Comparison of ENCODE assay signal across 42 mouse cellular contexts in the genomic region with DNA sequence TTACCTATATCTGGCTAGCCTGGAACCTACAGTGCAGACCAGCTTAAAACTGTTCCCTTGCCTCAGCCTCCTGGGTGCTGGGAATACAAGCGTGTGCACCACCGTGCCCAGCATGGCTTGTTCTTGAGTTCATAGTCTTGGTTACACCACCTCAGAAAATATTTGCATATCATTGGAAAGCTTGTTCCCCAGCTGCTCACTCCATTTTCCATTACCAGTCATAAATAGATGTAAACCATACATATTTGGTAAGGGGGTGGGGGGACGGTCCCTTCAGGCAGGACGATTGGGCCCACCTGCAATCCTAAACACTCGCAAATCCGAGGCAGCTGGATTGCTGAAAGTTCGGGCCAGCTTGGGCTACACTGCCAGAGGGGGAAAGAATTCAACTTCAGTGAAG. TPM values are rescaled to one million over a fixed set of nuclear protein-coding genes. Genes with fewer than 3 reads are reported as not detected.
"Had no signal": no experiment of that assay in that cellular context is flagged by ENCODE, and none has a peak within 500 bp of the region (broad histone marks: within the 10 kb centered on the region; RNA-seq: fewer than 3 reads in every experiment).

No protein-coding gene starts in this region.

- H3K4me3 ChIP-seq: heart, embryonic 10.5 days; heart, embryonic 12.5 days; heart, embryonic 13.5 days; heart, embryonic 15.5 days; hindbrain, embryonic 10.5 days; hindbrain, embryonic 12.5 days; hindbrain, embryonic 13.5 days; hindbrain, embryonic 15.5 days; intestine, embryonic 15.5 days; kidney, embryonic 15.5 days; layer of hippocampus, adult 2 months had no signal

- H3K9ac ChIP-seq: heart, embryonic 12.5 days; heart, embryonic 13.5 days; heart, embryonic 15.5 days; hindbrain, embryonic 12.5 days; hindbrain, embryonic 13.5 days; hindbrain, embryonic 14.5 days; hindbrain, embryonic 15.5 days; intestine, embryonic 15.5 days; kidney, embryonic 15.5 days had no signal

- H3K4me2 ChIP-seq: heart, embryonic 11.5 days; heart, embryonic 12.5 days; heart, embryonic 13.5 days; heart, embryonic 15.5 days; hindbrain, embryonic 12.5 days; hindbrain, embryonic 13.5 days; hindbrain, embryonic 14.5 days; hindbrain, embryonic 15.5 days; intestine, embryonic 15.5 days; kidney, embryonic 15.5 days had no signal

- H3K36me3 ChIP-seq: heart, embryonic 10.5 days; heart, embryonic 12.5 days; heart, embryonic 13.5 days; heart, embryonic 15.5 days; hindbrain, embryonic 10.5 days; hindbrain, embryonic 12.5 days; hindbrain, embryonic 13.5 days; hindbrain, embryonic 15.5 days; intestine, embryonic 15.5 days; kidney, embryonic 15.5 days had no signal

- H3K9me3 ChIP-seq: heart, embryonic 10.5 days; heart, embryonic 12.5 days; heart, embryonic 13.5 days; heart, embryonic 15.5 days; hindbrain, embryonic 10.5 days; hindbrain, embryonic 12.5 days; hindbrain, embryonic 13.5 days; hindbrain, embryonic 15.5 days; intestine, embryonic 15.5 days; kidney, embryonic 15.5 days had no signal

- DNase-seq: heart, postnatal 36 days; layer of hippocampus, adult 9-11 months; layer of hippocampus, postnatal 36 days had no signal

- H3K27ac ChIP-seq: heart, embryonic 10.5 days; heart, embryonic 13.5 days; heart, embryonic 15.5 days; hindbrain, embryonic 10.5 days; hindbrain, embryonic 12.5 days; hindbrain, embryonic 13.5 days; hindbrain, embryonic 14.5 days; hindbrain, embryonic 15.5 days; hindbrain, postnatal 0 days; intestine, embryonic 15.5 days; kidney, embryonic 15.5 days; kidney, postnatal 0 days; layer of hippocampus, adult 2 months had no signal

RNA-seq across cellular contexts. Expression of a gene that starts 3.1 kb away (rescaled TPM):
- total RNA-seq: heart, postnatal 10 days; heart, postnatal 14 days; heart, postnatal 25 days; heart, postnatal 36 days; heart, postnatal 4 days; hematopoietic stem cell, adult 5-6 weeks; hindbrain, postnatal 0 days; layer of hippocampus, adult 18-20 months; layer of hippocampus, adult 2 months; layer of hippocampus, adult 8-10 months; layer of hippocampus, postnatal 10 days; layer of hippocampus, postnatal 14 days; layer of hippocampus, postnatal 25 days; layer of hippocampus, postnatal 36 days; left cerebral cortex, adult 18-20 months had no signal
- polyA plus RNA-seq: heart, embryonic 10.5 days; heart, embryonic 11.5 days; heart, embryonic 12.5 days; heart, embryonic 13.5 days; heart, embryonic 14.5 days; heart, embryonic 15.5 days; heart, embryonic 16.5 days; heart, postnatal 0 days; hindbrain, embryonic 10.5 days; hindbrain, embryonic 11.5 days; hindbrain, embryonic 12.5 days; hindbrain, embryonic 13.5 days; hindbrain, embryonic 14.5 days; hindbrain, embryonic 15.5 days; hindbrain, embryonic 16.5 days; hindbrain, postnatal 0 days; inflammation-experienced regulatory T-cells, adult 6 months; intestine, embryonic 14.5 days; intestine, embryonic 15.5 days; intestine, embryonic 16.5 days; intestine, postnatal 0 days; kidney, adult 2 months; kidney, embryonic 14.5 days; kidney, embryonic 15.5 days; kidney, embryonic 16.5 days; kidney, postnatal 0 days; large intestine, adult 2 months had no signal

RNA-seq across cellular contexts. Expression of a gene that starts 34.5 kb away (rescaled TPM):
- total RNA-seq: heart, postnatal 10 days; heart, postnatal 14 days; heart, postnatal 25 days; heart, postnatal 36 days; heart, postnatal 4 days; hematopoietic stem cell, adult 5-6 weeks; hindbrain, postnatal 0 days; layer of hippocampus, adult 18-20 months; layer of hippocampus, adult 2 months; layer of hippocampus, adult 8-10 months; layer of hippocampus, postnatal 10 days; layer of hippocampus, postnatal 14 days; layer of hippocampus, postnatal 25 days; layer of hippocampus, postnatal 36 days; left cerebral cortex, adult 18-20 months had no signal
- polyA plus RNA-seq: heart, embryonic 10.5 days; heart, embryonic 11.5 days; heart, embryonic 12.5 days; heart, embryonic 13.5 days; heart, embryonic 14.5 days; heart, embryonic 15.5 days; heart, embryonic 16.5 days; heart, postnatal 0 days; hindbrain, embryonic 10.5 days; hindbrain, embryonic 11.5 days; hindbrain, embryonic 12.5 days; hindbrain, embryonic 13.5 days; hindbrain, embryonic 14.5 days; hindbrain, embryonic 15.5 days; hindbrain, embryonic 16.5 days; hindbrain, postnatal 0 days; inflammation-experienced regulatory T-cells, adult 6 months; intestine, embryonic 14.5 days; intestine, embryonic 15.5 days; intestine, embryonic 16.5 days; intestine, postnatal 0 days; kidney, adult 2 months; kidney, embryonic 14.5 days; kidney, embryonic 15.5 days; kidney, embryonic 16.5 days; kidney, postnatal 0 days; large intestine, adult 2 months had no signal
